Mouse (Mus musculus) stomach, postnatal 0 days (tissue): Measurements from ENCODE around the gene Castor2. TPM values are rescaled to one million over a fixed set of nuclear protein-coding genes. Genes with fewer than 3 reads are reported as not detected.

Experiments used
- ATAC-seq: fragments of 200-750 bp; cut with Nextera tagmentation; 2 replicates; pipeline ENCODE4 v1.8.0; 2017; ENCODE audit not compliant: low FRiP score, low TSS enrichment
- DNase-seq: peaks from one replicate; pipeline ENCODE4 v3.0.0-alpha.2; 2016; ENCODE audit warnings: low spot score
- H3K27ac ChIP-seq: fragments of 300-500 bp; sonication (generic); replicated peaks from 2 replicates; pipeline ENCODE4 v1.5.1; 2014; ENCODE audit warnings: mild to moderate bottlenecking, control low read depth
- H3K27me3 ChIP-seq: fragments of 300-500 bp; sonication (generic); 2 replicates; pipeline ENCODE4 v1.6.1; 2014; ENCODE audit warnings: low read length; ENCODE audit not compliant: control insufficient read depth, insufficient read depth
- H3K36me3 ChIP-seq: fragments of 300-500 bp; sonication (generic); 2 replicates; pipeline ENCODE4 v1.6.1; 2014; ENCODE audit warnings: low read length, mixed read lengths; ENCODE audit not compliant: control insufficient read depth, insufficient read depth
- H3K4me1 ChIP-seq: fragments of 300-500 bp; sonication (generic); replicated peaks from 2 replicates; pipeline ENCODE4 v1.6.1; 2014; ENCODE audit warnings: antibody characterized with exemption; ENCODE audit not compliant: control insufficient read depth, insufficient read depth
- H3K4me2 ChIP-seq: fragments of 300-500 bp; sonication (generic); replicated peaks from 2 replicates; pipeline ENCODE4 v1.6.1; 2014; ENCODE audit warnings: low read depth, mild to moderate bottlenecking, control low read depth, moderate library complexity
- H3K4me3 ChIP-seq: fragments of 300-500 bp; sonication (generic); 2 replicates; pipeline ENCODE4 v1.5.1; 2014; ENCODE audit warnings: low read depth, low read length, control low read depth
- H3K9ac ChIP-seq: fragments of 300-500 bp; sonication (generic); 2 replicates; pipeline ENCODE4 v1.6.1; 2014; ENCODE audit warnings: mild to moderate bottlenecking, low read length, control low read depth, mixed read lengths
- H3K9me3 ChIP-seq: fragments of 300-500 bp; sonication (generic); 2 replicates; pipeline ENCODE4 v1.6.1; 2016; ENCODE audit warnings: low read length; ENCODE audit not compliant: control insufficient read depth
- CTCF ChIP-seq: IDR thresholded peaks from 2 replicates; pipeline ENCODE4 v1.5.1; 2016; ENCODE audit warnings: antibody characterized with exemption, low read depth, mild to moderate bottlenecking, moderate library complexity
- EP300 ChIP-seq: optimal IDR thresholded peaks from 2 replicates; pipeline ENCODE3; 2016; ENCODE audit warnings: antibody characterized with exemption
- WGBS: fragments of 180-500 bp; shearing (Covaris S2); extraction: QIAGEN DNeasy Blood & Tissue Kit; methylation state at CpG from one replicate; pipeline ENCODE4 v1.1.7; 2014; 5-methylcytosine and 5-hydroxymethylcytosine counted together
- polyA plus RNA-seq: library from polyadenylated mRNA; unstranded; fragments of >200 nt; fragmentation: Nextera tagmentation; extraction: Ambion mirVana; gene quantifications from 2 replicates; pipeline ENCODE4 v1.2.1, GENCODE M21; 2015

The Castor2 gene
- polyA plus RNA-seq, 1 experiment from 2014 or later, result 3.8 TPM

- Histone ChIP-seq H3K4me3 (no peak overlapping the region), H3K9ac (no peak overlapping the region), H3K9me3 (no peaks in the 10 kb centered on the region), H3K4me1 (peaks cover 13% of the 10 kb centered on the region), H3K36me3 (no peaks in the 10 kb centered on the region), H3K4me2 (no peak overlapping the region), H3K27ac (no peak overlapping the region), H3K27me3 (no peaks in the 10 kb centered on the region)
- TF ChIP-seq CTCF (peak; percentile 91), EP300 (no peak)
- WGBS, result 15% methylated on average over 7 of the region's 7 CpGs
- DNase-seq, result peak; percentile 82
- no peak for ATAC-seq
Observed at GRCm38 (mm10) chr5:134179871-134180270, 80.4 kb downstream of the Castor2 start.

- WGBS, result 53% methylated on average over 3 of the region's 3 CpGs
- Histone ChIP-seq H3K4me3 (no peak overlapping the region), H3K27me3 (no peaks in the 10 kb centered on the region), H3K4me1 (peaks cover 6% of the 10 kb centered on the region; the same call in 1 of the 2 replicates), H3K9ac (no peak overlapping the region), H3K36me3 (no peaks in the 10 kb centered on the region), H3K4me2 (no peak overlapping the region), H3K27ac (no peak overlapping the region), H3K9me3 (no peaks in the 10 kb centered on the region)
- DNase-seq (no peak), ATAC-seq (no peak)
- TF ChIP-seq EP300 (no peak), CTCF (no peak)
Observed at GRCm38 (mm10) chr5:134182172-134182571, 82.7 kb downstream of the Castor2 start.

DNA sequence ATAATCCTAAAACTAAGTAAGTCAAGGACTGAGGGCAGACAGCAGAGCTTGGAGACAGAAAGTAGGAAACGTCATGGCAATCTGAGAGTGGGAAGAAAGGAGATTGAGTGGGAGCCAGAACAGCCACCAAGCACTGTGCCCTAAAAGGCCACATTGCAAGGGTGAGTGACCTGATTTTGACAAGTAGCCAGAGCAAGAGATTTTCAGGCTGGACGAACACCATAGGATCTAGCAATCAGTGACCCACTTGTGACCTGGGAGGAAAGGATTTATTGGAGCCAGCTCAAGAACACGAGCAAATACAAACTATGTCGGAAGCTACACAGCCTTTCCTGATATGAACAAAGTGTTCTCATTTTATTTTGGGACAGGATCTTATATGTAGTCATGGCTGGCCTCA lies 83.2 kb downstream of the Castor2 start:
- Histone ChIP-seq H3K4me2 (no peak overlapping the region), H3K9me3 (no peaks in the 10 kb centered on the region), H3K4me3 (no peak overlapping the region), H3K27ac (no peak overlapping the region; the same call in 1 of the 2 replicates), H3K27me3 (no peaks in the 10 kb centered on the region), H3K4me1 (peaks cover 6% of the 10 kb centered on the region; the same call in 1 of the 2 replicates), H3K36me3 (no peaks in the 10 kb centered on the region), H3K9ac (0 out of 2 replicates have a peak overlapping the region, but pooled peaks have one; percentile 18)
- no peak for ATAC-seq
- 25% methylated on average over 4 of the region's 4 CpGs for WGBS
- no peak for DNase-seq
- TF ChIP-seq EP300 (no peak), CTCF (no peak)

- Histone ChIP-seq H3K9me3 (no peaks in the 10 kb centered on the region), H3K27me3 (no peaks in the 10 kb centered on the region), H3K4me2 (peak overlapping the region; percentile 64), H3K27ac (peak overlapping the region; percentile 95), H3K4me3 (peak overlapping the region; percentile 80; the same call in 1 of the 2 replicates), H3K4me1 (peaks cover 6% of the 10 kb centered on the region; the same call in 1 of the 2 replicates), H3K36me3 (no peaks in the 10 kb centered on the region), H3K9ac (peak overlapping the region; percentile 87)
- WGBS, result 35% methylated on average over 7 of the region's 7 CpGs
- DNase-seq (no peak), ATAC-seq (no peak)
- no peak for TF ChIP-seq EP300
- no peak for TF ChIP-seq CTCF
Observed at GRCm38 (mm10) chr5:134183162-134183561, 83.7 kb downstream of the Castor2 start.

- under 1% methylated on average over 88 of the region's 92 CpGs for WGBS
- Histone ChIP-seq H3K27me3 (no peaks in the 10 kb centered on the region), H3K4me1 (peaks cover 6% of the 10 kb centered on the region; the same call in 1 of the 2 replicates), H3K36me3 (no peaks in the 10 kb centered on the region), H3K4me2 (peak within 1 kb of the TSS; percentile 64), H3K27ac (peak within 1 kb of the TSS; percentile 95), H3K9me3 (no peaks in the 10 kb centered on the region), H3K9ac (peak within 1 kb of the TSS; percentile 87), H3K4me3 (peak within 1 kb of the TSS; percentile 80)
- peak; percentile 99 for DNase-seq
- peak; percentile 96 for ATAC-seq
- peak; percentile 33; the same call in 1 of the 2 replicates for TF ChIP-seq CTCF
- TF ChIP-seq EP300, result peak; percentile 51
Observed at GRCm38 (mm10) chr5:134183880-134184808, 84.6 kb downstream of the Castor2 start, which contains the start of gene Gtf2ird2. Gene Gtf2ird2 (plus strand): TSS chr5:134184019.
